Mouse (Mus musculus) CH12.LX (cell line): ENCODE data around the gene BC017158. TPM values are rescaled to one million over a fixed set of nuclear protein-coding genes. Genes with fewer than 3 reads are reported as not detected.

ENCODE experiments used
- DNase-seq: peaks from one replicate; pipeline ENCODE4 v3.0.0-alpha.2; 2013; ENCODE audit errors: extremely low read depth
- H3K27ac ChIP-seq: 2 replicates; pipeline ENCODE4 v1.5.1; 2012; ENCODE audit warnings: low read depth, mild to moderate bottlenecking, control low read depth, moderate library complexity; ENCODE audit not compliant: insufficient read depth
- H3K27me3 ChIP-seq: replicated peaks from 2 replicates; pipeline ENCODE3; 2012; ENCODE audit warnings: inconsistent platforms
- H3K36me3 ChIP-seq, 2 experiments: replicated peaks in 1 of 2; 2 replicates each; pipeline versions ENCODE3 to v1.6.1; 2012; ENCODE audit warnings: inconsistent platforms in 1 of 2, low read length in 1 of 2, mild to moderate bottlenecking in 1 of 2, mixed read lengths in 1 of 2, moderate library complexity in 1 of 2; ENCODE audit not compliant: control insufficient read depth in 1 of 2, insufficient read depth in 1 of 2
- H3K4me1 ChIP-seq, 2 experiments: 2 replicates each; pipeline ENCODE4 v1.6.1; 2012; ENCODE audit warnings: inconsistent platforms in 1 of 2, moderate library complexity in 1 of 2; ENCODE audit not compliant: insufficient read depth in 2 of 2, control insufficient read depth in 1 of 2
- H3K4me2 ChIP-seq: 2 replicates; pipeline ENCODE4 v1.6.1; 2012; ENCODE audit warnings: low read depth, mild to moderate bottlenecking, control low read depth; ENCODE audit not compliant: poor library complexity, insufficient read depth, severe bottlenecking
- H3K4me3 ChIP-seq, 3 experiments: fragments of 150-350 bp in 1 of 3; sonication (generic) in 1 of 3; replicated peaks in 1 of 3; 2 replicates each; pipeline versions ENCODE3 to v1.5.1; 2011 to 2012; ENCODE audit warnings: low read depth in 2 of 3, low read length in 2 of 3, mild to moderate bottlenecking in 2 of 3, moderate library complexity in 2 of 3, control low read depth in 1 of 3, improper control_type of control experiment in 1 of 3, inconsistent platforms in 1 of 3, mixed read lengths in 1 of 3; ENCODE audit not compliant: poor library complexity in 1 of 3
- H3K79me2 ChIP-seq: replicated peaks from 2 replicates; pipeline ENCODE4 v1.6.1; 2012; ENCODE audit warnings: mild to moderate bottlenecking, moderate library complexity; ENCODE audit not compliant: control insufficient read depth, poor library complexity, insufficient read depth, severe bottlenecking; ENCODE audit errors: extremely low read depth
- H3K9ac ChIP-seq: 2 replicates; pipeline ENCODE4 v1.6.1; 2012; ENCODE audit warnings: low read depth, mild to moderate bottlenecking, control low read depth, moderate library complexity; ENCODE audit not compliant: insufficient read depth
- H3K9me3 ChIP-seq: replicated peaks from 2 replicates; pipeline ENCODE3; 2012; ENCODE audit warnings: low read length, inconsistent platforms, mixed read lengths
- CHD2 ChIP-seq: IDR thresholded peaks from 2 replicates; pipeline ENCODE4 v1.6.1; 2011; ENCODE audit warnings: low read length, improper control_type of control experiment
- EP300 ChIP-seq: IDR thresholded peaks from 2 replicates; pipeline ENCODE4 v1.6.1; 2011; ENCODE audit warnings: low read length, improper control_type of control experiment
- KAT2A ChIP-seq: IDR thresholded peaks from 2 replicates; pipeline ENCODE4 v1.6.1; 2012; ENCODE audit warnings: low read length, improper control_type of control experiment, inconsistent platforms; ENCODE audit not compliant: insufficient replicate concordance
- MAX ChIP-seq: IDR thresholded peaks from 2 replicates; pipeline ENCODE4 v1.6.1; 2011; ENCODE audit warnings: low read length, improper control_type of control experiment
- MAZ ChIP-seq: IDR thresholded peaks from 2 replicates; pipeline ENCODE4 v1.6.1; 2012; ENCODE audit warnings: low read depth, mild to moderate bottlenecking, inconsistent platforms, low read length, improper control_type of control experiment, moderate library complexity
- NELFE ChIP-seq: IDR thresholded peaks from 2 replicates; pipeline ENCODE4 v1.6.1; 2011; ENCODE audit warnings: low read depth, low read length, improper control_type of control experiment
- NRF1 ChIP-seq: IDR thresholded peaks from 2 replicates; pipeline ENCODE4 v1.6.1; 2014; ENCODE audit warnings: low read depth, mild to moderate bottlenecking, inconsistent platforms, low read length, improper control_type of control experiment, moderate library complexity
- PAX5 ChIP-seq: IDR thresholded peaks from 2 replicates; pipeline ENCODE4 v1.6.1; 2012; ENCODE audit warnings: low read length, inconsistent platforms, mixed read lengths
- POLR2A ChIP-seq: IDR thresholded peaks from 2 replicates; pipeline ENCODE4 v1.6.1; 2011; ENCODE audit warnings: low read depth, mild to moderate bottlenecking, improper control_type of control experiment, low read length
- RAD21 ChIP-seq: IDR thresholded peaks from 2 replicates; pipeline ENCODE4 v1.6.1; 2011; ENCODE audit warnings: low read depth, mild to moderate bottlenecking, low read length, improper control_type of control experiment, moderate library complexity
- RCOR1 ChIP-seq: conservative IDR thresholded peaks from 2 replicates; pipeline ENCODE4 v1.6.1; 2012; ENCODE audit warnings: low read depth, mild to moderate bottlenecking, inconsistent platforms, low read length, improper control_type of control experiment
- ZC3H11A ChIP-seq: IDR thresholded peaks from 2 replicates; pipeline ENCODE4 v1.6.1; 2012; ENCODE audit warnings: low read depth, mild to moderate bottlenecking, inconsistent platforms, low read length, improper control_type of control experiment
- ZMIZ1 ChIP-seq: IDR thresholded peaks from 2 replicates; pipeline ENCODE4 v1.6.1; 2012; ENCODE audit warnings: low read depth, mild to moderate bottlenecking, inconsistent platforms, low read length, improper control_type of control experiment
- ZNF384 ChIP-seq: IDR thresholded peaks from 2 replicates; pipeline ENCODE4 v1.6.1; 2012; ENCODE audit warnings: low read depth, low read length, improper control_type of control experiment, inconsistent platforms
- dilution Hi-C: fragments of 300-500 bp; cut with MboI; formaldehyde crosslinking; loops from 2 replicates; pipeline ENCODE4 v1.14.3; 2020; ENCODE audit warnings: low sequenced_read_pairs; ENCODE audit not compliant: extremely low pct_unique_long_range_greater_than_20kb, extremely low pct_ligation_motif_present
- in situ Hi-C: fragments of 300-500 bp; cut with MboI; formaldehyde crosslinking; loops from 3 replicates; pipeline ENCODE4 v1.14.3; 2019; ENCODE audit warnings: low sequenced_read_pairs, low pct_ligation_motif_present, low pct_unique_long_range_greater_than_20kb, mixed read lengths
- polyA plus RNA-seq: library from polyadenylated mRNA; unstranded; fragments of >175 nt; gene quantifications from 2 replicates; pipeline ENCODE4 v1.2.1, GENCODE M21; 2012; ENCODE audit warnings: low read depth; ENCODE audit not compliant: insufficient read length
- total RNA-seq, 2 experiments: library from RNA; depleted of rRNA; stranded (reverse); fragments of 300-350 nt in 1 of 2; fragments of >200 nt in 1 of 2; gene quantifications; 2 replicates each; pipeline ENCODE4 v1.2.3; 2012 to 2014

Gene BC017158
- total and polyA plus RNA-seq, 3 experiments = 4.9 to 14.5 (median 8.1) TPM

GRCm38 (mm10) chr7:128302151-128302550 is 4.2 kb upstream of the BC017158 start:
- Histone ChIP-seq H3K4me1 (peaks cover 2 to 10% of the 10 kb centered on the region in 2 experiments; a peak in 3 of 4 replicates), H3K4me2 (no peak overlapping the region), H3K36me3 (no peaks in the 10 kb centered on the region), H3K4me3 (no peak overlapping the region), H3K27me3 (peaks cover 38% of the 10 kb centered on the region), H3K9ac (no peak overlapping the region), H3K27ac (no peak overlapping the region), H3K9me3 (no peaks in the 10 kb centered on the region), H3K79me2 (no peaks in the 10 kb centered on the region)
- no peak for DNase-seq
- no peak for TF ChIP-seq PAX5
- no peak for TF ChIP-seq ZNF384
- no peak for TF ChIP-seq RAD21
- no peak for TF ChIP-seq CHD2
- TF ChIP-seq ZC3H11A = no peak
- TF ChIP-seq KAT2A = no peak
- TF ChIP-seq MAX = no peak
- TF ChIP-seq NELFE = no peak
- no peak for TF ChIP-seq NRF1
- no peak for TF ChIP-seq EP300
- dilution Hi-C loops = no loop called here
- in situ Hi-C loops = no loop called here

GRCm38 (mm10) chr7:128300952-128301351 is 3.0 kb upstream of the BC017158 start:
- dilution Hi-C loops (no loop called here), in situ Hi-C loops (no loop called here)
- Histone ChIP-seq H3K4me3 (no peak overlapping the region), H3K4me1 (peaks cover 4 to 20% of the 10 kb centered on the region in 2 experiments; a peak in 3 of 4 replicates), H3K9ac (no peak overlapping the region), H3K36me3 (peaks cover 0 to 3% of the 10 kb centered on the region in 2 experiments), H3K27ac (no peak overlapping the region), H3K79me2 (no peaks in the 10 kb centered on the region), H3K27me3 (peaks cover 36% of the 10 kb centered on the region), H3K4me2 (no peak overlapping the region), H3K9me3 (no peaks in the 10 kb centered on the region)
- no peak for TF ChIP-seq ZMIZ1
- no peak for TF ChIP-seq RAD21
- no peak for TF ChIP-seq POLR2A
- no peak for TF ChIP-seq RCOR1
- no peak for TF ChIP-seq MAZ
- no peak for DNase-seq
